ENCODE assay signal across 9 mouse cellular contexts in genomic region chr8:88571434-88572184, GRCm38 (mm10). TPM values are rescaled to one million over a fixed set of nuclear protein-coding genes. Genes with fewer than 3 reads are reported as not detected.
DNase-seq lines count a peak whose midpoint lies in the region; ATAC-seq lines count a peak whose summit lies in the region.
"Had no signal": no experiment of that assay in that cellular context is flagged by ENCODE, and none has a peak within 500 bp of the region (broad histone marks: within the 10 kb centered on the region; RNA-seq: fewer than 3 reads in every experiment).

No protein-coding gene starts in this region.

- no peak for ATAC-seq in heart, embryonic 13.5 days (ENCODE audit: extremely low read depth, insufficient number of reproducible peaks, low FRiP score, low TSS enrichment)
- ATAC-seq in heart, embryonic 16.5 days (replicated peaks; ENCODE audit: extremely low read depth, insufficient read depth, low FRiP score), result no peak

- no peaks in the 10 kb centered on the region for H3K27me3 ChIP-seq in heart, embryonic 13.5 days (replicated peaks)
- no peaks in the 10 kb centered on the region for H3K27me3 ChIP-seq in heart, embryonic 16.5 days (ENCODE audit: control insufficient read depth, insufficient read depth, low read length)

- H3K9me3 ChIP-seq in heart, embryonic 13.5 days, result no peaks in the 10 kb centered on the region
- no peaks in the 10 kb centered on the region for H3K9me3 ChIP-seq in heart, embryonic 16.5 days (replicated peaks; ENCODE audit: control insufficient read depth, low read length)

- peak overlapping the region; percentile 92 for H3K27ac ChIP-seq in heart, embryonic 13.5 days (replicated peaks)
- H3K27ac ChIP-seq in heart, embryonic 16.5 days (ENCODE audit: low read length), result peak overlapping the region; percentile 84

- H3K36me3 ChIP-seq in heart, embryonic 13.5 days, result peaks cover 3% of the 10 kb centered on the region; the same call in 1 of the 2 replicates
- no peaks in the 10 kb centered on the region for H3K36me3 ChIP-seq in heart, embryonic 16.5 days (ENCODE audit: control insufficient read depth, insufficient read depth)

- H3K9ac ChIP-seq in heart, embryonic 13.5 days, result peak overlapping the region; percentile 71; the same call in 1 of the 2 replicates
- no peak overlapping the region; the same call in 1 of the 2 replicates for H3K9ac ChIP-seq in heart, embryonic 16.5 days (ENCODE audit: low read length)

- WGBS in heart, embryonic 13.5 days, result 58% methylated on average over 14 of the region's 14 CpGs
- 45% methylated on average over 14 of the region's 14 CpGs for WGBS in heart, embryonic 16.5 days

- no peak overlapping the region for H3K4me2 ChIP-seq in heart, embryonic 13.5 days
- H3K4me2 ChIP-seq in heart, embryonic 16.5 days (ENCODE audit: low read depth, low read length), result no peak overlapping the region

- no peak overlapping the region for H3K4me3 ChIP-seq in heart, embryonic 13.5 days
- no peak overlapping the region for H3K4me3 ChIP-seq in heart, embryonic 16.5 days (ENCODE audit: low read length)
- H3K4me3 ChIP-seq: erythroblast, embryonic 14.5 days had no signal

- DNase-seq in heart, adult 18-20 months, result no peak
- DNase-seq in urinary bladder, postnatal 14 days (ENCODE audit: low spot score), result peak; percentile 64
- no peak for DNase-seq in urinary bladder, postnatal 25 days (ENCODE audit: low spot score)
- DNase-seq in frontal cortex, postnatal 10 days (ENCODE audit: low spot score in 2 of 2), result no peak
- no peak for DNase-seq in spleen, adult 18-20 months
- no peak for DNase-seq in thymus, adult 18-20 months

- peaks cover 93% of the 10 kb centered on the region for H3K4me1 ChIP-seq in heart, embryonic 13.5 days
- H3K4me1 ChIP-seq in heart, embryonic 16.5 days (ENCODE audit: control insufficient read depth, insufficient read depth, low read length), result peaks cover 67% of the 10 kb centered on the region

RNA-seq across cellular contexts. Expression of gene Nkd1, which starts 50.5 kb away (rescaled TPM):
- polyA plus RNA-seq in heart, embryonic 13.5 days (2015; fragmentation: Nextera tagmentation; extraction: Ambion mirVana), result 16.1 and 18.6 TPM in 2 replicates
- 1 to 10 TPM; 2.4 to 2.8 TPM for total RNA-seq in heart, adult 18-20 months (2021)
- polyA plus RNA-seq in heart, embryonic 16.5 days (2015; fragmentation: Nextera tagmentation; extraction: Ambion mirVana), result 12.3 and 15.4 TPM in 2 replicates
- polyA plus RNA-seq: erythroblast, embryonic 14.5 days had no signal
